Mouse (Mus musculus) spleen, postnatal 14 days (tissue): ENCODE results near the gene Ccl25.
"Not testable (repeated sequence)": the region's sequence is repeated elsewhere in the genome, so short reads cannot be mapped to it uniquely, and the experiment has no call there.

Source experiments
- DNase-seq, 2 experiments: peaks; one replicate each; pipeline ENCODE4 v3.0.0; 2021 to 2022; ENCODE audit warnings: low spot score in 2 of 2

The Ccl25 gene

DNA sequence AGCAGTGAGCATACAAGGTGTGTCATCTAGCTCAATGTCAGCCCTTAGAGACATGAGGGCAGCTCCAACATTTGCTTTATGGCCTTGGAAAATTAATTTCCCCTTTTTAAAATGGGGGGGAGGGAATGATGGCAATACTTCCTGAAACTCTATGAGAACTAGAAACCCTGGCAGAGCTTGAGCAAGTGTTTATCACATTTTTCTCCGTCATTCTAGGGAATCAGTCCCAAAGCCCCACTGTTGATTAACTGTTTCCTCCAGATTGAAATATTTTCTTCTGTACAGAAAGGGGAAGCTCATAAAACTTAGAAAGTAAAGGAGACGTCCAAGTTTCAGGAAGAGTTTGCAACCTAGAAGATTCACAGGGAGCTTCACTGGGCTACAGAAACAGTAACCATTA, 10.7 kb downstream of the Ccl25 start:
- no peak for DNase-seq

DNA sequence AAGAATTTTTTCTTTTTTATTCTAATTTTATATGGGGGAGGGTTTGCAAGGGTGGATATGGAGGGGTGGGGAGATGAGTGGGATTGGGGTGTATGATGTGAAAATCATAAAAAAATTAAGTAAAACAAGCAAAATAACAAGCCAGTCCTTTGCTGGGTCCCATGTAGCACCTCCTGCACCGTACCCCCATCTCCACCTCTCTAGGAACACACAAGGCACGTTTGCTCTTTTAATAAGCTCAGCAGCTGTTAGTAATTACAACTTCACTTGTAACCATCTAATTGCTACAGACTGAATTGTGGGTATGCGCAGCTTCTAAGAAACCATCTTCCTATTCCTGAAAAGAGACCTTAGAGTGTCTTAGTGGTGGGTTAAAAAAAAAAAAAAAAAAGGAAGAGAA, 15.2 kb downstream of the Ccl25 start:
- no peak for DNase-seq

DNA sequence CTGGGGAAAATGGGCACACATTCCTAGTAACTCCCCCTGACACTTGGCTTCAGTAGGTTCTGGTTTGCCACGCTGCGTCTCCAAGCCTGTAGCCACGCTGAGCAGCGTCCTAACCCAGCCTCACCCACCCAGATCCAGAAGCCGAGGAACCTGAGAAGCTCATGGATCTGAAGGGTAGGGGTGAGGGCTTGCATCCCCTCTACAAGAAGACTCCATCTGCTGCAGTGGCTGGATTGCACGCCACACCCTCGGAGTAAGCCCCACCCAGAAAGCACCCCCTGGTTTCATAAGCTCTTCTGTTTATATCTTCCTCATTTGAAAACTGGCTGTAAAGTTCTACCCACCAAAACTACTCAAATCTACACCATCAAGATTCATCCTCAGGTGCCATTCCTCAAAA, 22.7 kb downstream of the Ccl25 start:
- DNase-seq = no peak

DNA sequence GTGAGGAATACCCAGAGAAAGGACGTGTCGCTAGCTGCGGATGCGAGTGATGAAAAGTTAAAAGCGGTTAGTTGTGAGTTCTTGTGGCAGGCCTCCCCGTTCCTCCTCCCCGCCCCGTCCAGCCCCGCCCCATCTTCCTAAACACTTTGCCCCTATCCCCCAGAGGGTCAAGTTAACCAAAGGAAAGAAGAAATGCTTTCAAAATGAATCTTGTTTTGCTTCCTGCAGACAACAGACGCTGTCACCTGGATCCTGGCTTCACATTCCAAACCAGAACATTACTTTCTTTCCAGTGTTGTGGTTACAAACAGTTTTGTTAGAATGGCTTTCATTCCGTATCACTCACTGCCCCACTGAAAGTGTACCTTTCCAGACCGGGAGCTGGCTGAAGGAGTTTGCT, 23.3 kb downstream of the Ccl25 start:
- no peak for DNase-seq

DNA sequence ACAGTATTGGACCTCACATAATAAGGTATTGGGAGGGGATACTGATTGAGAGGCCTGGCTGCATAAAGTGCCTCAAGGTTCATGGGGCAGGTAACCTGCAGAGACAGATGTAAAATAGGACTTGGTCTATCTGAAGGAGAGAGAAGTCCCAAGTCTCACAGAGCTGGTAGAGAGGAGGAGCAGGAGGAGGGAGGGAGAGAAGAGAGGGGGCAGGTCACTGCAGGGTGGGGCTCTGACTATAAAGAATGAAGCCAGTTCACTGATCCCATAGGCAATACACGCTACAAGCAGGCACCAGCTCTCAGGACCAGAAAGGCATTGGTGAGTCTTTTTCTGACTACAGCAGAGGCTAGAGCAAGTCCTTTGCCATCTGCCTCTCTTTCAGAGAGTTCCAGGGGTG, 24.3 kb downstream of the Ccl25 start:
- DNase-seq = no peak

DNA sequence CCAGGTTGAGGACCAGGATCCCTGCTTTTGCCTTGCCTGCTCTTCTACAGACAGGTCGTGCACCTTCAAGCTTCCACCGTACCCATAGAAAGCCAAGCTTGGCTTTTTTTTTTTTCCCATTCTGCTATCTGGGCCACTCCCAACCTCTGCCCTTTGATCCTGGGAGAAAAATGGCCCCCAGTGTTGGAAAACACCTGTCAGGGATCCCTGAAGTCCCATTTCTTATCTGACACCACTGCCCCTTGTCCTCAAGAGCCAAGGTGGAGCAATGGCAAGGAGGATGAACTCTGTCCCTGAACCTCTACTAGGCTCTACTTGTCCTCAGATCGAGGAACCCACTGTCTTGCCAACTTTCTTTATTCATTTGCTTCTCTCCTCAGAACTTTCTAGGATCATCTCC, 25.6 kb downstream of the Ccl25 start:
- DNase-seq = no peak

DNA sequence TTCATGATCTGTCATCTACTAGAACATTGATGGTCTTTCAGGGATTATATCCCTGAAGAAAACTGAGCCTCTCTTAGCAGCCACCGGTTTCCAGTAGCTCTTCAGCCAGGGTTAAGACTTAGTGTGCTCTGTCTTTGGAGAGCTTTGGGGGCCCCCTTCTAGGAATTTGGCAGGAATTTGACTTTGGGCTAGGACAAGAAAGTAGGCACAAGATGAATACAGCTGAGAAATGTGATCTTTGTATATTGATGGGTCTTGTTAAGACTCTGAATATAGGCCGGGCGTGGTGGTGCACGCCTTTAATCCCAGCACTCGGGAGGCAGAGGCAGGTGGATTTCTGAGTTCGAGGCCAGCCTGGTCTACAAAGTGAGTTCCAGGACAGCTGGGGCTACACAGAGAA, 27.6 kb downstream of the Ccl25 start:
- not testable (repeated sequence) for DNase-seq

DNA sequence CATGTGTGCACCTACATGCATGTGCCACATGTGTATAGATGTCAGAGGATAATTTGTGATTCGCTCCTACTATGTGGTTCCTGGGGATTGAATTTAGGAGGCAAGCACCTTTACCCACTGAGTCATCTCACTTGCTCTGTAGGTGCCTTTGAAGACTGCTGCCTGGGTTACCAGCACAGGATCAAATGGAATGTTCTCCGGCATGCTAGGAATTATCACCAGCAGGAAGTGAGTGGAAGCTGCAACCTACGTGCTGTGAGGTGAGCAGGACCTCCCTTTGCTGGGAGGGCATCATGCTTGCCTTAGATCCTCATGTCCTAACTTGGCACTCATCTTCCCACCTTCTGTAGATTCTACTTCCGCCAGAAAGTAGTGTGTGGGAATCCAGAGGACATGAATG, 28.7 kb downstream of the Ccl25 start:
- no peak for DNase-seq

DNA sequence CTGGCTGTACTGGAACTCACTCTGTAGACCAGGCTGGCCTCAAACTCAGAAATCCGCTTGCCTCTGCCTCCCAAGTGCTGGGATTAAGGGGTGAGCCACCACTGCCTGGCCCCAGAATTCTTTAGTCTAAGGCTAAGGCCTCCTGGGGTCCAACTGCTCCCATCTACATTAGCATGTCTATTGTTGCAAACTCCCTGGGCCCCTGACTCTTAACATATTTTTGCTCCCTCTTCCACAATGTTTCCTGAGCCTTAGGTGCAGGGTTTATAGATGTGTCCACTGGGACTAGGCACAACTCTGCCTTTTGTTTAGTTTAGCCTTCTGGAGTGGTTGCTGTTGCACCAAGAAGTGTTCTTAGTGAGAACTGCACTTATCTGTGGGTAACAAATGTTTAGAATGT, 29.5 kb downstream of the Ccl25 start:
- DNase-seq = no peak

DNA sequence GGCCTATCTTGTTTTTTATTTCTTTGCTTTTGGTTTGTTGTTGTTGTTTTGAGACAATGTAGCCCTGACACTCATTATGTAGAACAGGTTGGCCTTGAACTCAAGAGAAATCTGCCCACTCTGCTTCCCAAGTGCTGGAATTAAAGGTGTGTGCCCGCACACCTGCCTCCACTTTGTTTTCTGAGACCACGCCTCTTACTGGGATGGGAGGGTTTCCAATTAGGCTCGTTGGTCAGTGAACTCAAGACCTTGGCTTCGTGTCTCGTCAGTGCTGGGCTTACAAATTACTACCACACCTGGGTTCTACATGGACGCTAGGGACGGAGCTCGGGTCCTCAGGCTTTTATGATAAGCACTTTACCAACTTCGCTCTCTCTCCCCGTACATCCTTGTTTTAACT, 30.4 kb downstream of the Ccl25 start:
- DNase-seq = no peak

DNA sequence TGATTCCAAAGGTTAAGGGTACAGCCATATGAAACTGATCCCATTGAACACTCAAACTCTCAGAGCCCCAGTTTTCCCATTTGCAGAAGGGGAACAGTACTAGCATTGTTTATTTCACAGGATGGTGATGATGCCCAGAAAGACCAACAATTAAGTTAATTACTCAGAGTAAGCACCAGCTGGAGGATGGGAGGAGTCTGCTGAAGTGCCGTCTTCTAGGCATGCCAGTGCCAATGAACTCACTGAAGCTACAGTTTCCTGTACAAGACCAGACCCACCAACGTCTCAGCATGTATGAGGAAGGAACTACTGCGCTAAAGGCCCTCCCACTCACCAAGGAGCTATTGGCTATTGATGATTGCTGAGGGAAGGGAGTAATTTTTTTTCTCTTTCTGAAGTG, 34.4 kb downstream of the Ccl25 start:
- no peak for DNase-seq

DNA sequence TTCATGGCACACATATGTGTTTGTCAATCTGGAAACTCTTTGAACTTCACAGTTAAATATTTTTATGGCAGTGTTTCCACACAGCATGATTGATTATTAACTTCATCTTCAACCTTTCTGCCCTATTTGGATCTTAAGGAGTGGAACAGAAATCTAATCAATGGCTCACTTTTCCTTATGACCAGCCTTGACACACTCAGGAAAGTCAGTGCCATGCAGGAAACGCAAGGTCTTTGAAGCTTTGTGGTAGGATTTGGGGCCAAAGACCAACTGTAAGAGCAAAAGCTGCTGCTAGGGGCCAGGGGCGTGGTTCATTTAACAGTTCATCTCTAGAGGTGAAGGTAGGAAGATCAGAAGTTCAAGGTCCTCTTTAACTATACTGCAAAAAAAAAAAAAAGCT, 35.9 kb downstream of the Ccl25 start:
- no peak for DNase-seq

DNA sequence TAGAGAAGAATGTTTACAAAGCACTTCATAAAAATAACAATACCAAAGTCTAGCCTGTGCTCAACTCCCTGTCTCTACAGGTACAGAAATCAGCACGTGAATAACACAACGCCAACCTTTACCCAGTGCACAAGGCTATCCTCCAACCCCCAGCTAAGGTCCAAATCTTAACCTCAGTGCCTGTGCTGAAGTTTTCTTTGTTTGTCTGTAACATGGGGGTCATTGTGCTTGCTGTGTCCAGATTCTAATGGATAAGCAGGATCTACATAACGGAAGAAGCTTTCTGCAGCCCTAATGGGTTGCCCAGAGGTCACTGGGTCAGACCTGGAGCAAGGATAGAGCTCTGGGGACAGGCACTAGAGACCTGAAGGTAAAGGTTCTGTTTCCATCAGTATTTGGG, 41.2 kb downstream of the Ccl25 start:
- DNase-seq = no peak

DNA sequence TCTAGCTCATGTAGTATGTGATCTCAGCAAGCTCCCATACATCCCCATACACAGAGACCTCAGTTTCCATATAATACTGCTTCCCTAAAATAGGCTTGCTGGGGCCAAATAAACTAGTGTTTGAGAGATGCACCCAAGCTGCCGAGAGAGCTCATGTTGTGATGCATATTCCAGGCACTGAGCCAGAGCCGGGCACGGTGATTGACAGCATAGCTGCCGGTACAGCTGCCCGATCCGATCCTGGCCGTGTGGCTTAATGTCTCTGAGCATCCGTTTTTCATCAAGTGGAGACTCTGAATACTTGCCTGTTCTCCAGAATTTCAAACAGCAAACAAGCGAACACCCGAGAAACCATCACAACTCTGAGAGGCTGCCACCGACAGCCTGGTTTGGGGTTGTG, 42.8 kb downstream of the Ccl25 start:
- DNase-seq = no peak

DNA sequence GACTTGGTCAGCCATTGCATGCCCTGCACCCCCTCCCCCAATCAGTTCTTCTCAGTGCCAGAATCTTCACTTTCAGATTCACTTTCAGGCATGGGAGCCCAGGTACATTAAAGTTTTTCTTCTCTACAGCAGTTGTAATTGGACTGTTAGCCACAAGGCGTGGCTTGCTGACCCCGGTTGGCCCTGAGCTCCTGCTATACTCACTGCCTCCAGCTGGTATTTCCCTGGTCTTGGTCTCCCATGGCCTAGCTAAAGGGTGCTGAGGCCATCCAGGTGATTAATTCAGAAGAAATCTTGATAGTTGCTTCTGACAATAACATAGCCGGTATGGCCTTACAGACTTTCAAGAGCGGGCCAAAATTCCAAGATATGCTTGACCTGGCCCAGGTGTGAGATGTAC, 43.5 kb downstream of the Ccl25 start:
- no peak for DNase-seq

DNA sequence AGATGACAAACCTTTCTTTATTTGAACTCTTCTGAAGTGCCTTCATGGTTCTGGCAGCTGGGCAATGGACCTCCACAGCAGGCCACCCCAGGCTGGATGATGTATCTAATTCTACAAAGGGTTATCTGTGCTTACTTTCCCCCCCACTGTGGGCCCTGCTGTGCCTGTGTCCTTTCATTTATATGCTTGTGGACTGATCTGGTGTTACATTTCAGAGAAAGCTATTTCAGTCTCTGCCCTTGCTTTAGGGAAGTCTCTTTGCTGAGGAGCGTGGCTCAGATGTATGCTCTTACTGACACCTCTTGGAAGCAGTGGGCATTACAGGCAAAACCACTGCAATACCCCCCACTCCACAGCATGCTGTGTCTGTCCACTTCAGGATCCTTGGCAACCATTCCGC, 45.1 kb downstream of the Ccl25 start:
- DNase-seq = peak in 1 of 2 experiments; percentile 21

DNA sequence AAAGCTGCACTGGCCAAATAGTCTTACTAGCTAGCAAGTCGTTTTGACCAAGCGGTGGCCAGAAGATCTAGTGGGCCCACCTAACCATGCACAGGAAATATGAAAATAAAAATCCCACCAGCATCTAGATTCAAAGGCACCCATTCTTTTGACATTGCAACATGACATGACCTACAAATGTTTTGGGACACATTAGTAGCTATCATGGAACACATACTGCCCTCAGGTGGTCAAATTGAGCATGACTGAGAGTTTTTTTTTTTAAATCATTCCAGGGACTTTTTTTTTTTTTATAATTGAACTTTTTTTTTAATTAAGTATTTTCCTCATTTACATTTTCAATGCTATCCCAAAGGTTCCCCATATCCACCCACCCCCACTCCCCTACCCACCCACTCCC, 47.6 kb downstream of the Ccl25 start:
- no peak for DNase-seq

DNA sequence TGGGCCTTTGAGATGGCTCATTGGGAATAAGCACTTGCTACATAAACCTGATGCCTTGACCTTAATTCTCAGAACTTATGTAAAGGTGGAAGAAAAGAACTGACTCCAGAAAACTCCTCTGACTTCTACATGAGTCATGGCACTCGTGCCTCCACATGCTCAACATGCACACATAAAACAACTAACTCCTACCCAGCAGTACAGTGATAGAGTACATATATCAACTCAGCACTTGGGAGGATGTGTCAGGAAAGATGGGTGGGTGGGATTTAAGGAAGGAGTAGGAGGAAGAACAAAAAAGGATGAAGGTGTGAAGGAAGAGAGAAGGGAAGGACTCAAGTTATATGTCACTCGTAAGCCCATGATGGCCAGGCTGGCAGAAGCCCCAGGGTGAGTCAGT, 76.4 kb downstream of the Ccl25 start:
- DNase-seq = no peak

DNA sequence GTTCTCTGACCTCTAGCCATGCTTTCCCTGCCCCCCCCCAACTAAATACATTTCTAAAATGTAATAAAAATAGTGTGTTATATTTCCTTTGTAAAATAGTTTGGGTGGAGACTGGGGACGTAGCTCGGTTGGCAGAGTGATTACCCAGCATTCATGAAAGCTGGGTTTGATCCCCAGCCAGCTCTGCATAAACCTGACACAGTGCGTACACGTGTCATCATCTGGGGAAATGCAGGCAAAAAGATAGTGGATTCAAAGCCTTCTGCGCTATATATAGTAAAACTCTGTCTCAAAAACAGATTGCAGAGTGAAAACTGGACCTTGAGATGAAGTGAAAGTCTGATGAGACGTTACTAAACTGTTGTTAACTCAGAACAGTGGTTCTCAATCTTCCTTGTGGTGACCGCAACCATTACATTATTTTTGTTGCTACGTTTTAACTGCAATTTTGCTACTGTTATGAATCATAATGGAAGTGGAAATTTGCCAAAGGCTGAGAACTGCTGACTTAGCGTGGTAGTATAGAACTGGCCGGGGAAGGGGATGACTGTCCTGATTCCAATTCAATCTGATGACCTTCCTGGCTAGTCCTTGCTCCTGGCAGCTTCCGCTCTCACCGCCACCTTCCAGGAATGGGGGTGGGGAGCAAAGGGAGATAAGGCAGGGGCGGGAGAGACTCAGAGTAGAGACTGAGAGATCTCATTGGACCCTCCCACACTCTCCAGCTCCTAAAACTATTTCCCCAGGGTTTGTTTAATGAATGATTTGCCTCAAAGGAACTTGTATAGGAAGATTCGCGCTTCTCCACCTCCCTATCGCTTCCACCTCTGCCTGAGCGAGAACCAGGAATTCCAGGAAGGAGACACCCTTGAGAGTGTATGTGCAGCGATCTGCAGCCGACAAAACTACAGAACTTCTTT, 79.2 kb downstream of the Ccl25 start:
- no peak for DNase-seq

DNA sequence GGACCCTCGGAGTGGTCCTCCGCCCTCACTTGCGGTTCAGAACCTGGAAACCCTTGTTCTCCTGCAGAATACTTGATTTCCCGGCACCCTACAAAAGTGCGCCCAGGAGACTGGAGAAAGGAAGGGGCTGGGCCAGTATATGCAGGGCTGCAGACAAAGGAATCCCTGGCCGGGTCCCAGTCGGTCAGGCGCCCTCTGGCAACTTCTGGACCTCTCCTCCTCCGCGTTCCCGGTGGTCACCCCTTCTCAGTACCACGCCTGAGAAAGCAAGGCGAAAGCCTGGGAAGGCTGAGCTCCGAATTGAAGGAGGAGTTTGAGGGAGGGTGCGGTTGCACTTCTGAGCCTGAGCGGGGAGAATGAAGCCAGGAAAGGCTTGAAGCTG, 79.9 kb downstream of the Ccl25 start:
- no peak for DNase-seq

DNA sequence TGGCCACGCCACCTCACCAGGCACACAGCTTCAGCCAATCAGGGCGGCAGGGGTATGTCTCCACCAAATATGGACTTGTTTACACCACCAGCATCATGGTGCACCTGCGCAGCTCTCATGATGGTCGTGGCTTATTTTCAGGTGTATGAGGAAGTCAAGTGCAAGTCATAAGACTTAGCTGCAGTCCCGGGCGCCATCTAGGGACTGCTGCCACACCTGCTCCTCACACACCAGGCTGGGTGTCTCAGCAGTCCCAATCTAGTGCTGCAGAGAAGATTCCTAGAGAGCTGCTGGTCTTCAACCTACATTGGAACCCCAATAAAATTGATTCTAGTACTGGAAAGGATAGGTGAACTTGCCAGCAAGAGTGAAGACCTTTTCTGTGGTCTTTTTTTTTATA, 83.4 kb downstream of the Ccl25 start:
- not testable (repeated sequence) for DNase-seq
